Mouse (Mus musculus): Measurements from ENCODE around the gene Cx3cr1. TPM values are rescaled to one million over a fixed set of nuclear protein-coding genes. Genes with fewer than 3 reads are reported as not detected.
"Not testable (repeated sequence)": the region's sequence is repeated elsewhere in the genome, so short reads cannot be mapped to it uniquely, and the experiment has no call there.

The Cx3cr1 gene
- polyA plus RNA-seq, 1 experiment, result 6.1 TPM

DNA sequence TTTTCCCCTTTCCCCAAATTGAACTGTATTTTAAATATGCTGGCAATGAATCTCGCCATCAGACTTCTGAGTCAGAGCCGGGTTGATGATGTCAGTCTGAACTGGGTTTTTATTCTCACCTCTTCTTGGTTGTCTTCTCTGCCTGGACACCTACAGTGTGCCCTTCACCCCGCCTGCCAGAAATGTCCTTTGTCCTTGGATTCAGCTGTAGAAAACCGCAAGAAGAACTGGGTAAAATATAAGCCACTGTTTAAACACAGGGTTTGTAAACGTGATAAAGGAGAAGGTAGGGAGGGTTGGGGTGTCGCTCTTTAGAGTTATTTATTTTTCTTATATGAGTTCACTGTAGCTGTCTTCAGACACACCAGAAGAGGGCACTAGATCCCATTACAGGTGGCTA, 37.0 kb downstream of the Cx3cr1 start:
- WGBS, result 27% methylated on average over 6 of the region's 6 CpGs
- DNase-seq (ENCODE audit: low read depth, low spot score), result no peak

DNA sequence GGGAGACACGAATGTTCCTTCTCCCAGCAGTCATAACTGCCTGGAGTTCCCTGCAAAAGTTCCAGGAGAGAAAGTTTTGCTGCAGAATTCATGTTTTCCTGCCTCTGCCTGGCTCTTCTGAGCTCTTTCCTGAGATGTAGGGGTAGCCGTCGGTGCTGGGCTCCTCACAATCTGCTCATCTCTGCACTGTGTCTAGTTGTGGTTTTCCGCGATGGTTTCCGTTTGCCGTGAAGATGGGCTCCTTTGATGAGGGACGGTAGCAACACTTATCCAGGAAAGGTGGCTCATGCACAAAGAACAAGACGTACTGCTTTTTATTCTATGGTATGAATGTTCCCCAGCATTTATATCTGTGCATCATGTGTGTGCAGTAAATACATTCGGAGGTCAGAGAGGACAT, 39.3 kb downstream of the Cx3cr1 start:
- DNase-seq (ENCODE audit: low read depth, low spot score), result no peak
- 84% methylated on average over 10 of the region's 10 CpGs for WGBS

DNA sequence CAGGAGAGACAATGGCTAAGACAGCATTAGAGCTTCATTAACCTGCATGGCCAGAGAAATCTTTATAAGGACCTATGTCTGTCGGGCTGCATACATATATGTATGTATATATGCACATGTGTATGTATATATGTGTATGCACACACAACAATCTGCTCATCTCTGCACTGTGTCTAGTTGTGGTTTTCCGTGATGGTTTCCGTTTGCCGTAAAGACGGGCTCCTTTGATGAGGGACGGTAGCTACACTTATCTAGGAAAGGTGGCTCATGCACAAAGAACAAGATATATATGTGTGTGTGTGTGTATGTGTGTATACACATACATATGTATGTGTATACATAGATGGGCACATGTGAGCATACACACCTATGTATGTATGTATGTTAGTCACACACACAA, 39.8 kb downstream of the Cx3cr1 start:
- DNase-seq (ENCODE audit: low read depth, low spot score), result no peak
- WGBS, result 88% methylated on average over 6 of the region's 6 CpGs

DNA sequence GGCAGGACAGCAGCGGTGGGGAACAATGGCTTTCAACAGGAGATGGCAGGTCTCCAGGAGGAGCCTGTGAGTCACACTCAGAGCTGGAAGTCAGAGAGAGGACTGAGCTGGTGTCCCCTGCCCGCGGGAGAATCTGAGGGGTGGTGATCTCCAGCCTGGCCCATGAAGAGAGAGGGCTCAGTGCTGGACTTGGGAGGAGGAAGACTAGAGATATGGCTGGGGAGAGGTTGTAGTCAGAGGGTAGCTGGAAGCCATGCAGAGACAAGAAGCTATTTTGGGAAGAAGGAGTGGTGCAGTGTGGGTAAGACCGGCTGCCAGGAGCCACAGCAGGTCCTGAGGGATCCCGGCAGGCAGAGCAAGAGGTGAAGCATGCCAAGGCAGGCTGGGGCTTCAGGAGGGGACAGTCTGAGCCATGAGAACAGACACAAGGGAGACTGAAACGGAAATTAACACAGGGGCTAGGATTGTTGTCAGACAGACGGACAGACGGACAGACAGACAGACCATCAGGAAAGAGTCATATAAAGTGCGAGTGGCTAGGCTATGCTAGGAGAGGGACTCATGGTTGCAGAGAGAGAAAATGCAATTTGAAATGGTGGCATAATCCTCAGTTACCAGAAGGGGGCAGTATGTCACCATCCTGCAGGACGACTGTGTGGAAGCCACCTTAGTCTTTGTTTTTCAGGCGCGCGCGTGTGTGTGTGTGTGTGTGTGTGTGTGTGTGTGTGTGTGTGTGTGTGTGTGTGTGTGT, 42.1 kb downstream of the Cx3cr1 start:
- no peak for DNase-seq (ENCODE audit: low read depth, low spot score)
- WGBS, result 10% methylated on average over 14 of the region's 14 CpGs

DNA sequence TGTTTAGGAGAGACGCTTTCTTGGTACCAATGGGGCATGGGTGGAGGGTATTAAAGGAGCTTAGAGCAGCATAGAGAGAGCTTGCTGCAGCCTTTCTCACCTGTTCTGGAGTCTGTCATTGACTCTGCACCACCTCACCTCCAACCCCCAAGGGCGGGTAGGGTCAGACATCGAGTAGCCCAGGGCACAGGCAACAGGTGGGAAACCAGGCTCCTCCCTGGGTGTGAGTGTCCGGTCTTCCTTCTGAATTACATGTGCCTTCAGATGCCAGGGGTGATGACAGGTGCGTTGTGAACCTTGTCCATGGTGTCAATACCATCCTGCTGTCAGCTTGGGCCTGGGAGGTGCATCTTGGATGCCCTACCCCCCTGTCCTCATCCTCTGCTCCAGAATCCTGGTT, 45.1 kb downstream of the Cx3cr1 start:
- WGBS, result 64% methylated on average over 5 of the region's 5 CpGs
- DNase-seq (ENCODE audit: low read depth, low spot score), result no peak

DNA sequence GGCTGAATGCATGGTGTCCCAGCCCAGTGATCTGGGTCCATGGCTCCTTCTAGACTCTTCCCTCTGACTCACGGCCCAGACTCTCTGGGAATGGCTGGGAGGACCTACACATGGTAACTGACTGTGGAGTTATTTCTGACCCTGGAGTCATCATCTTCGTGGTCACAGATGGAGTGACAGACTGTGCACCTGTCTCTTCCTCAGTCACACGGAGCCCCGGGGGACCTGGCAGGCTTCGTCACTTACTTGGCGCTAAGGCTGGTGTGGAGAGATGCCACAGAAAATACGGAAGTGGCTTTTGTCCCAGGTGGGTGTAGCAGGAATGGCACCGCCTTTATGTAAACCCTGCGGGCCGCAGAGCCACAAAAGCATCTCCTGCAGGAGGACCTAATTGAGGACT, 45.5 kb downstream of the Cx3cr1 start:
- no peak for DNase-seq (ENCODE audit: low read depth, low spot score)
- 31% methylated on average over 10 of the region's 10 CpGs for WGBS

DNA sequence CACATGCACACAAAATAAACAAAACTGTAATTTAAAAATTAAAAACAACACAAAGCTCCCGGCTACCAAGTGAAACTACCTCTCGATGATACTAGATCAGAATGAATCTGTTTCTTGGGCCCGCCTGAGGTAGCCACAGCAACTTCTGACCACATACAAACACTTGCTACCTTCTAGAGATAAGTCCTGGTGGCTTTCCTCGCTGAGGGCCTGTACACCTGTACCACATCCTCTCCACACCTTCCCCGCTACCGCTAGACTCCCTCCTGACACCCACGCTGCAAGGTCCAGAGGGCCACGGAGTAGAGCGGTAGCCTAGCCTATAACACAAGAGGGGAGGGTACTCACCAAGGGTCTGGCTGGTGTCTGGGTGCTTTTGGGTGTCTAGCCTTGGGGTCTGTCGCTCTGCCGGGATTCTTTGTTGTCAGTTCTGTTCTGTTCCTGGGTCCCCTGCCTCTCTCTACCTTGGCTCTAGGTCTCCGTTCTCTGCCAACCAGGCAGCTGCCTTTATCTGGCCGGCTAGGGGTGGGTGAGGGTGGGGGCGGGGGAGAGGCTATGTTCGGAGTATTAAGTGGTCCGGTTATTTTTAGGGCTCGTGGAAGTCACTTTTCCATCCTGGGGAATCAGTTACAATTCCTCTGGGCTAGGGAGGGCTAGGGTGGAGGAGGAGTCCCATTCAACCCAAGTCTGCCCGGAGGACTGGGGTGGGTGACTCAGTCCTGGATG, 46.4 kb downstream of the Cx3cr1 start, which contains the start of gene Xirp1:
TSS of gene Xirp1 (minus strand) at position 513 of the 726 bp plus-strand sequence.
- 82% methylated on average over 18 of the region's 18 CpGs for WGBS
- no peak for DNase-seq (ENCODE audit: low read depth, low spot score)

DNA sequence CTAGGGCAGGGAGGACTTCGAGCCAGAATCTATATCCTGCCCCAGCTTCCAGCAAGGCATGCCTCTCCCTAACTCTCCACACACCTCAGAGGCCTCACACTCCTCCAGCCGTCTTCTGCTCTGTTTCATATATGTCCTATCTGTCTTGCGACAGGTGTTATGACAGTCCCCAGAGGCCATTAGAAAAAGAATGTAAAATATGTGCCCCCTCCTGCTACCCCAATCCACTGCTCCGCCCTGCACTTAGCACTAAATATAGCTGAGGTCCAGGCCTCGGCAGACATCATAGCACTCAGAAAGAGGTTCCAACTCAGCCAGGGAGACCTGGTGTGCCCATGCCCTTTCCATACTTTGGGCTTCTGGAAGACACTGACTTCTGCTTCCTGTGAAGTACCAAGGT, 48.5 kb downstream of the Cx3cr1 start:
- DNase-seq (ENCODE audit: low read depth, low spot score), result no peak
- 60% methylated on average over 5 of the region's 5 CpGs for WGBS

DNA sequence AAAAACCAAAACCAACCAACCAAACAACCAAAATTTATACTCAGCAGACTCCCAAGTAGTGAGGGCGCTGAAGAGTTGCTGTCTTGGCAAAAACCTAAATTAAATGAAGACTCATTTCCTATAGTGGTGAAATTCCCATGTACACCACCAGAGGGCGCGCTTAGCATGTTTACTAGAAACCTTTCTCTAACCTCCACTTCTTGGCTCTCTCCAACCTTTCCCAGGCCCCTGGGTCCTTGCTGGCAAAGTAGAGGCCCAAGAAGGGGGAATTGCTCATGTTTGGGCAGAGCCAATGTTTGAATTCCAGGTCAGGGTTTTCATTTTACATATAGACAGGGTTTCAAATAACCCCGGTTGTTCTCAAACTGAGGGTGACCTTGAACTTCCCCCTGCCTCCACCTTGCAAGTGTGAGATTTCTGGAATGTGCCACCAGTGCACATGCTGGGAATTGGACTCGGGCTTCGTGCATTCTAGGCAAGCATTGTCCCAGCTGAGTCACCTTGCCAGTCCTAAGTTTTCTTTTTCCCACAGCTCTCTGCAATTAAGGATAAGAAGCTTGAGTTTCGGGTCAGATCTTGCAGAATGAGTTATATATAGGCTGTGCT, 49.3 kb downstream of the Cx3cr1 start:
- no peak for DNase-seq (ENCODE audit: low read depth, low spot score)
- WGBS, result 25% methylated on average over 7 of the region's 7 CpGs

DNA sequence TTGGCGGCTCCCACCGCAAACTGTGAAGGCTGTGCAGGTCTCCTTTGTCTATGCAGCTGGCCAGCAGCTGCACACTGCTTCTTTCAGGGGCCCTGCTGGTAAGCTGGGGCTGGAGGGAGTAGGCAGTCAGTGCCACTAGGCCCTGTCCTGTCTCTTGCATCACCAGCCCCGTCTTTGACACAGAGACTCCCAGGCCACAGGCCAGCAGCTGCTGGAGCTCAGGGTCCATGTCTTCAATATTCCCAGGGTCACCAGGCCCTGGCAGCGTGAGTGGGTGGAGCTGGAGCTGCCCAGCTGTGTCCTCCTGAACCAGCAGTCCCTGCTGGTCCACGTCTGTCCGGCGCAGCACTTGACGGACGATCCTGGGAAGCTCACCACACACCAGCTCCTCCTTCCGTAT, 52.7 kb downstream of the Cx3cr1 start:
- no peak for DNase-seq (ENCODE audit: low read depth, low spot score)
- WGBS, result 76% methylated on average over 10 of the region's 10 CpGs

DNA sequence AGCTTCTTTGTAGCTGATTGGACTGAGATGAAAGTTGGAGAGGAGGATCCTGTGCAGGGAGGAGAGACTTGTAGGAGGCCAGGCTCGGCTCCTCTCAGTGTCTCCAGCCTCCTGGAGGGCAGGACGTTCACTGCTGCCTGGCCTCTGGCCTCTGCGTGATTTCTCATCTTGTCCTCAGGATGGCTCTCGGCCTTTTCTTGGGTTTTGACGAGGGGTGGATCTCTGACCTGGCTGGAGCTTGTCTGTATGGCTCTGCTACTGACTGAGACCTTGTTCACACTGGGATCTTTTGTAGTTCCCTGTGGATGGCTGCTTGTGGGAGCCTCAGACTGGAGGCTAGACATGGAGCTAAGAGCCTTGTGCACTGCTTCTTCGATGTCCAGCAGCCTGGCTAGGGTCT, 54.9 kb downstream of the Cx3cr1 start:
- 89% methylated on average over 6 of the region's 6 CpGs for WGBS
- no peak for DNase-seq (ENCODE audit: low read depth, low spot score)

DNA sequence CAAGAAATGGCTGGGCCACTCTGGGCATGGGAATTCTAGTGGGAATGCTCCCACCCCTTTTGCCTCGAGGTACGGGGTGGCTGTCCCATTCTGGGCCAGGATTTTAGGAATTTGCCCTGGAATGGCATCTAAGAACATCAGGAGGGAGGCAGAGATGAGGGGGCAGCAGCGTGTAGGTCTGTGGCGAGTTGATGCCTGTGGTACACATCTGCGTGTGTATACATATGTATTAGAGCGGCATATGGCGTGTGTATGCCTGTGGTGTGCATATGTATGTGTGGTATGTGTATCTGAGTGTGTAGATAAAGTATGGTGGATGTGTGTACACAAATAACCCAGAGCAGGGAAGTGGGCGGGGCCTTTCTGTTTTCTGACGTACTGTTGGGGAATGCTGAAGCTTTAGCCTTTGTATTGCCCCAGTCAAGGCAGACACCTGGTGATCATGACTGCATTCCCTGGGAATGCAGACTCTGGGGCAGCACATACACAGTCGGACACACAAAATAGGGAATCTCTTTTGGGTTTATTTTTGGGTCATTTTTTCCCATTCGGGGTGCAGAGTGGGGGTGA, 56.3 kb downstream of the Cx3cr1 start:
- 68% methylated on average over 11 of the region's 11 CpGs for WGBS
- DNase-seq (ENCODE audit: low read depth, low spot score), result no peak

DNA sequence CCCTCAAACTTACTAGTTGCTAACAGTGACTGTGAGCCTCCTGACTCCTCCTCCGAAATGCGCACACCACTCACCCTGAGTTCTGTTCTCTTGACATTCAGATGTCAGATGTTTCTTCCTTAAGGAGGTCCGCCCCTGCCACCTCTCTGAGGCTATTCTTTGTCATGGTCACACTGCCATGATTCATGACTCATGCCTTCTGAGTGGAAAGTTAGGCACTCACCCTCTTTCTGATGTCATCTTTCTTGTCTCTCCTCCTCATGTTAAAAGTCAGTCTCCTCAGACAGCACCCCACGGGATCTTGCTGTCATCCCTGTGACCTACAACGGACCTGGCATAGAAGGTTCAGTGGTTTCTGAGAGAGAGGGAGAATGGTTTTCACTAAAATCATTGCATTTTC, 56.9 kb downstream of the Cx3cr1 start:
- DNase-seq (ENCODE audit: low read depth, low spot score), result no peak
- WGBS, result 88% methylated on average over 5 of the region's 5 CpGs

DNA sequence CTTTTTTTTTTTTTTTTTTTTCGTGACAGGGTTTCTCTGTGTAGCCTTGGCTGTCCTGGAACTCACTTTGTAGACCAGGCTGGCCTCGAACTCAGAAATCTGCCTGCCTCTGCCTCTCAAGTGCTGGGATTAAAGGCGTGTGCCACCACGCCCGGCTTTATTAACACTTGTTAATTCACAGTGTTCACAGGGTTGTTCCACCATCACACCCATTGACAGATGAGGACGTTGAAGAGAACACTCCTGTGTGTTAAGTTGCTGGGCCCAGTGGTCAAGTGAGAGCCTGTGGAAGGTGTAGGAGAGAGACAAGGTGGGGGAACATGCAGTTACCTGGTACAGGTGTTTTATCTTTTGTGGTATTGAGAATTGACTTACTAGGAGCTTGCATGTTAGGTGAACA, 57.5 kb downstream of the Cx3cr1 start:
- 67% methylated on average over 6 of the region's 6 CpGs for WGBS
- DNase-seq (ENCODE audit: low read depth, low spot score), result not testable (repeated sequence)

DNA sequence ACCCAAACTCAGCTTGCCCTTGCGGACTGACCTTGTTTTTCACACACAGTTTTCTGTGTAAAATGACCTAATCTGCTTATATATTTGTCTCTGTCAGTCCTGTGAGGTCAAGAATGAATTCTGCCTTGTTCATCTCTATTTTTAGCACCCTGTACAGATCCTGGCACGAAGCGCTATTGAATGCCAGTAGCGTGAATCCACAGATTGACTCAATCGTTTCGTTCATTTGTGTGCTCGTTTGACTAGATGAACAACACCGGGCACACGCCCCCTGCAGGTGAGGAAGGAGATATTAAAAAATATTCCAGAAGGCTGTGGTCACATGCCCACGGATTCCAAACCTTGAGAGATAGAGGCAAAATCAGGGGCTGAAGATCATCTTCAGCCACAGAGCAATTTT, 58.1 kb downstream of the Cx3cr1 start:
- DNase-seq (ENCODE audit: low read depth, low spot score), result no peak
- 2% methylated on average over 10 of the region's 10 CpGs for WGBS

DNA sequence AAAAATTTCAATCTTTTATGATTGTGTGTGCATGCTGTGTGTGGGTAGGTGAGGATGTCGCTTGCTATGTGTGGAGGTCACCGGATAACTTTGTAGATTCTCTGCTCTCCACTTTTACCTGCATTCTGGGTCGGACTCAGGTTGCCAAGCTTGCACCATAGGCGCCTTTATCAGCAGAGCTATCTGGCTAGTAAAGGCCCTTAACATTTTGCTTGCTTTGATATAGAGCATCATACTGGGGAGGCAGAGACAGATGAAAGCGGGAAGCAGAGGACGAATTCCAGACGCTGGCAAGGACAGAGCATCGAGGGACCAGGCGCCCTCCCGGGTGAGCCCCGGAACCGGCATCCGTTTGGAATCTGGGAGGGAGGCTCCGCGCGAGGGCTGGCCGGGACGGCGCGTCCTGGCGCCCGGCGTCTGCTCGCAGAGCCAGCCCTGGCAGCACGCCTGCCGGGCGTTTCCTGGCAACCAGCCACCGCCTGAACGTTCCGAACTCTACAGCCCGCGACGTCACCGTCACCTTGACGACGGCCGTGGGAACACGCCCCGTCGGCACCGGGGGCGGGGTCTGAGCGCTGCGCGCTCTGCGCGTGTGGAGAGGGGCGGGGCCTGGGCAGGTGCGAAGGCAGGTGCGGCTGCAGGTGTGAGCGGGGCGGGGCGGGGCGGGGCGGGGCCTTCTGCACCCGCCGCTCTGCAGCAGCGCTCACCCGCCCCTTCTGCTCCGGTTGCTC, 58.7 kb downstream of the Cx3cr1 start:
- WGBS, result 2% methylated on average over 58 of the region's 60 CpGs
- DNase-seq (ENCODE audit: low read depth, low spot score), result peak; percentile 93

DNA sequence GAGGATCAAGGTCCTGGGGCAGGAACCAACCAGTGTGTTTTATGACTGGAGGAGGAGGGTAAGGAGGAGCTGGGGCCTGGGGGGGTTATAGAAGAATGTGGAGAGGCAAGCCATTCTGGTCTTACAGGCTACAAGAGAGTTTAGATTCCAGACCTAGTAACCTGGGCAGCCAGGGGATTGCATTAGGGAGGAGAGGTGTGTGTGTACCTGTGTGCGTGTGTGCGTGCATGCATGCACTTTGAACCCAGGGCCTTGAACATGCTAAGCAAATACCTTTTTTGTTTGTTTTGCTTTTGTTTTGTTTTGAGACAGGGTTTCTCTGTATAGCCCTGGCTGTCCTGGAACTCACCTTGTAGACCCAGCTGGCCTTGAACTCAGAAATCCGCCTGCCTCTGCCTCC, 59.8 kb downstream of the Cx3cr1 start:
- WGBS, result 55% methylated on average over 3 of the region's 3 CpGs
- DNase-seq (ENCODE audit: low read depth, low spot score), result no peak

DNA sequence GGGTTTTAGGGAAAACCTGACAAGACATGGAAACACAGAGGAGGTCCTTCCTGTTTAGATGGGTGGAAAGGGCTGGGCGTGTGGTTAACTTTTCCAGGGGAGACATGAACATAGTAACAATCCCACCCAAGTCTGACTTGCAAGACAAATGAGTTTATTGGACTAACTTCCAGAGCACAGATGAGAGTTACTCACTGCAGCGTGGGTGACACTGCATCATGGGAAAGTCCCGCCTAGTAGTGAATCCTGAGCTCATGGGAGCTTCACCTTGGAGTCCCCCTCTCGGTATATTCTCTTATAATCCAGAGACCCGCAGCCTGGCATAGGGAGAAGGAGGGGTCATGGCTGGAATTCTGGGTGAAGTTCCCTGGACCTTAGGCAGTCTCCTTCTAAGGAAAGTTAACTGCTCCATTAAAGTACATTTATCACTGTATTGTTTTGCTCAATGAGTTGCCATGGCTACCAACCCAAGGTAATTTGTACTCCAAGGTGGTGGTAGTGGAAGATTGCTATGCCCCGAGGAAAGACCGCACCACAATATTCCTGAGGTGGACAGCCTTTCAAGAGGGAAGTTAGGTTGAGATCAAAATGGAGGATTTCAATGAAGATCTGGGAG, 60.3 kb downstream of the Cx3cr1 start:
- DNase-seq (ENCODE audit: low read depth, low spot score), result no peak
- WGBS, result 37% methylated on average over 7 of the region's 7 CpGs

DNA sequence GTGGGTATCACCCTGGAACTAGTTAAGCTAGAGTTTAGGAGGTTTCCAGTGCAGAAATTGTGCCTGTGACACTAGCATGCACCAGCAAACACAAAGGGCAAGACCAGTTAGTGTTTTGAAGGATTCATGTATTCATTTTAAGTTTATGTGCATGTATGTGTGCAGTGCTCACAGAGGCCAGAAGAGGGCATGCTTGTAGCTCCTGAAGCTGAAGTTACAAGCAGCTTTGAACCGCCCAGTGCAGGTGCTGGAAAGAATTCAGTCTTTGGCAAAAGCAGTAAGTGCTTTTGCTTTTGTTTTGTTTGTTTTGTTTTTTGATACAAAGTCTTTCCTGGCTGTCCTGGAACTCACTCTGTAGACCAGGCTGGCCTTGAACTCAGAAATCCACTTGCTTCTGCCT, 61.8 kb downstream of the Cx3cr1 start:
- DNase-seq (ENCODE audit: low read depth, low spot score), result no peak
- 90% methylated on average over 1 of the region's 1 CpGs for WGBS

DNA sequence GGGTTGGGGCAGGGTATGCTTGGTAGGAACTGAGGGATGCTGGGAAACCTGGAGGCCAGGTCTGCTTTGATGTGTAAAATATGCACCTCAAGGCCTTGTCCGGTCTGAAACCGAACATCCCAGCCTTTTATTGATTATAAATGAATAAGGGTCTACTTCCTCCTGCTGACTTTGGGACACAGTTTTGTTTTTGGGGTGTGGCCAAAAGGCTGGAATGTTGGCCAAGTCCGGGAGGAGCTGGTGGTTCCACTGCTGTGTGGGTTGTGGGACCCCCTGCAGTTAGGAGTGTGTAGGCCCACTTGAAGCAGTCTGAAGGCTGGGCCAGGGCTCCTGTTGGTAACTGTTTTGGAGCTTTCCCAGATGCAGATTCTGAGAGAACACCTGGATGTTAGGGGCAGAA, 63.7 kb downstream of the Cx3cr1 start:
- no peak for DNase-seq (ENCODE audit: low read depth, low spot score)
- 31% methylated on average over 3 of the region's 3 CpGs for WGBS
